Mouse (Mus musculus) liver, adult 2 months (tissue): Measurements from ENCODE around the gene Gm10392. TPM values are rescaled to one million over a fixed set of nuclear protein-coding genes. Genes with fewer than 3 reads are reported as not detected.

Experiments
- DNase-seq: peaks from one replicate; pipeline ENCODE4 v3.0.0-alpha.2; 2011; ENCODE audit warnings: low read depth, low spot score; ENCODE audit errors: extremely low read depth
- H3K27ac ChIP-seq: fragments of 200-500 bp; replicated peaks from 2 replicates; pipeline ENCODE4 v1.5.1; 2012; ENCODE audit warnings: low read depth, mild to moderate bottlenecking, control low read depth, inconsistent platforms, low read length; ENCODE audit not compliant: insufficient read depth
- H3K27me3 ChIP-seq: fragments of 200-500 bp; 2 replicates; pipeline ENCODE4 v1.6.1; 2012; ENCODE audit warnings: mild to moderate bottlenecking, moderate library complexity, low read length, inconsistent platforms; ENCODE audit not compliant: control insufficient read depth, insufficient read depth
- H3K36me3 ChIP-seq: fragments of 200-500 bp; 2 replicates; pipeline ENCODE4 v1.6.1; 2012; ENCODE audit warnings: low read length, inconsistent platforms; ENCODE audit not compliant: control insufficient read depth, insufficient read depth
- H3K4me1 ChIP-seq: fragments of 200-500 bp; 2 replicates; pipeline ENCODE4 v1.6.1; 2011; ENCODE audit warnings: low read length; ENCODE audit not compliant: control insufficient read depth, insufficient read depth
- H3K4me3 ChIP-seq: fragments of 200-500 bp; 2 replicates; pipeline ENCODE4 v1.5.1; 2011; ENCODE audit warnings: low read depth, mild to moderate bottlenecking, control low read depth, low read length, moderate library complexity; ENCODE audit not compliant: insufficient read depth
- H3K79me2 ChIP-seq: fragments of 200-500 bp; 2 replicates; pipeline ENCODE4 v1.6.1; 2012; ENCODE audit warnings: inconsistent platforms, mild to moderate bottlenecking, low read length, moderate library complexity; ENCODE audit not compliant: control insufficient read depth, insufficient read depth
- H3K9ac ChIP-seq: fragments of 200-500 bp; 2 replicates; pipeline ENCODE4 v1.6.1; 2012; ENCODE audit warnings: low read depth, mild to moderate bottlenecking, control low read depth, inconsistent platforms, low read length
- CTCF ChIP-seq: fragments of 200-500 bp; IDR thresholded peaks from 2 replicates; pipeline ENCODE4 v1.5.1; 2011; ENCODE audit warnings: low read depth, low read length, control low read depth
- POLR2A ChIP-seq: fragments of 200-500 bp; IDR thresholded peaks from 2 replicates; pipeline ENCODE4 v1.6.1; 2011; ENCODE audit warnings: low read length, control low read depth; ENCODE audit not compliant: insufficient read depth; ENCODE audit errors: extremely low read depth
- WGBS: fragments of 180-500 bp; shearing (Covaris S2); methylation state at CpG from one replicate; pipeline ENCODE4 v1.1.7; 2018; 5-methylcytosine and 5-hydroxymethylcytosine counted together
- polyA plus RNA-seq: library from polyadenylated mRNA; depleted of rRNA; stranded (reverse); fragments of >200 nt; gene quantifications from 2 replicates; pipeline ENCODE4 v1.2.3, GENCODE M21; 2012
- total RNA-seq: library from RNA; depleted of rRNA; stranded (reverse); fragments of >200 nt; gene quantifications from 2 replicates; pipeline ENCODE4 v1.2.3, GENCODE M21; 2014

The Gm10392 gene
- total and polyA plus RNA-seq, 2 experiments = not detected

DNA sequence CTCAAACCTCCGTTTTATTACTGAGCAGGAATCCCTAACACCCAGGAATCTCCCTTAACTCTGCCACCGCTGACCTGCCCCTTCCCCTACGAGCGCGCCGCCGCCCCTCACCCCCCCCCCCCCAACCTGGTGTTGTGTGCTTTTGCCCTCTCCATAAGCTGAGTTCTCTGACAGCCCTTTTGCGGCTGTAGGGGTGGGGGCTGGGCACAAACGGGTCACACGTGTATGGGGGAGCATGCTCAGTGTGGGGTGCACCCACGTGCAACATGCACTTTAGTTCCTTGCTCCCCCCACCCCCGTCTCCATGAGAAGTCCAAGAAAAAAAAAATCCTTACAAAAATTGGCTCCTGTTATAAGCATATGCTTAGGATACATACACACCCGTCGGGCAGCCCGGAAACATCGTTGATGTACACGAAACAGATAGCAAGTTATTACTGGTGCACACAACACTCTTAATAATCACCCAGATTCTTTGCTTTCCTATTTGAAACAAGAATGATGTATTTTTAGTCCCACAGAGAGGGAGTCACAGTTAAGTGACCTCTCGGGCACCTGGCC, 26.6 kb downstream of the Gm10392 start:
- Histone ChIP-seq H3K79me2 (peaks cover 9% of the 10 kb centered on the region), H3K27ac (peak overlapping the region; percentile 45; the same call in 1 of the 2 replicates), H3K36me3 (no peaks in the 10 kb centered on the region), H3K4me3 (peak overlapping the region; percentile 71), H3K9ac (peak overlapping the region; percentile 77), H3K27me3 (no peaks in the 10 kb centered on the region), H3K4me1 (peaks cover 18% of the 10 kb centered on the region)
- no peak for TF ChIP-seq CTCF
- TF ChIP-seq POLR2A = no peak
- WGBS = 2% methylated on average over 18 of the region's 18 CpGs
- DNase-seq = no peak

DNA sequence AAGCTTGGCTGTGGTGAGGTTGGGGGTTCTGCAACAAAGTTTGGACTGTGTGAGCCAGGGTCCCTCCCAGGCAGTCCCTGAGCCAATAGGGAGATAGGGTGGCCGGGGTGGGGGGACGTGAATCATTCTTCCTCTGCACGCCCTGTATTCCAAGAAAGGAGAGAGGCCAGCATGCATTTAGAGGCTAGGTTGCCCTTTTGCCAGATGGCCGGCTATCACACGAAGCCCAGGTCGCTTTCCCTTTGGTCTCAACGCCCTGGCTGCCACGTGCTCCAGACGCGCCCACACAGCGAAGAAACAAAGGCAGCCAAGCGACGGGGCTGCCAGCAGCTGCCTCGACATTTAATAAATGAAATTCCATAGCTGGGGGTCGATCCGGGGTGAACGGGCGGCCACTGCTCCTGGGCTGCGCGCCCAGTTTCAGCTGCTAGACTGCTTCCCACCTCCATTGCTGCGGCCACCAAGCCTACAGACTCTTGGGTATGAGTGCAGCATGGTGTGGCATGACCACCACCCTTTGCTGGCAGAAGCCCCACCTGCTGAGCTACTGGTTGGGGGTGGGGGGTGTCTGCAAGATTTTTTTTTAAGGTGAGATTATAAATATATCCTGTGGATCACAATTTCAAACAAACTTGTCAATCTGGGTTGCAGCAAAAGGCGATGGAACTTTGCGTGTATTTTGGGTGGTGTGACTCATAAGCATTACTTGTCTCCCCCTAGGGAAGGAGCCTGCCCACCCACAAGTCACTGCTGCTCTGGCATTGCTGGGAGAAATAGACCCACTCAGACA, 27.3 kb downstream of the Gm10392 start:
- 1% methylated on average over 23 of the region's 23 CpGs for WGBS
- DNase-seq = peak; percentile 64
- Histone ChIP-seq H3K79me2 (peaks cover 4% of the 10 kb centered on the region), H3K27me3 (no peaks in the 10 kb centered on the region), H3K36me3 (no peaks in the 10 kb centered on the region), H3K9ac (peak overlapping the region; percentile 32; the same call in 1 of the 2 replicates), H3K27ac (no peak overlapping the region; the same call in 1 of the 2 replicates), H3K4me1 (peaks cover 18% of the 10 kb centered on the region), H3K4me3 (peak overlapping the region; percentile 31; the same call in 1 of the 2 replicates)
- TF ChIP-seq POLR2A (no peak), CTCF (0 out of 2 replicates have a peak, but pooled peaks have one; percentile 1)

GRCm38 (mm10) chr11:77491123-77491501, 27.9 kb downstream of the Gm10392 start:
- Histone ChIP-seq H3K9ac (no peak overlapping the region), H3K36me3 (no peaks in the 10 kb centered on the region), H3K4me1 (peaks cover 18% of the 10 kb centered on the region), H3K4me3 (no peak overlapping the region), H3K79me2 (peaks cover 4% of the 10 kb centered on the region), H3K27ac (no peak overlapping the region; the same call in 1 of the 2 replicates), H3K27me3 (no peaks in the 10 kb centered on the region)
- WGBS = under 1% methylated on average over 13 of the region's 13 CpGs
- TF ChIP-seq POLR2A = no peak
- peak; percentile 93 for TF ChIP-seq CTCF
- DNase-seq = peak; percentile 53

- H3K27me3 ChIP-seq = no peaks in the 10 kb centered on the region
- peaks cover 3% of the 10 kb centered on the region; the same call in 1 of the 2 replicates for H3K79me2 ChIP-seq
- TF ChIP-seq CTCF (no peak), POLR2A (no peak)
- WGBS = 90% methylated on average over 6 of the region's 6 CpGs
- DNase-seq = no peak
- H3K9ac ChIP-seq = no peak overlapping the region
- H3K4me3 ChIP-seq = no peak overlapping the region
- peaks cover 16% of the 10 kb centered on the region for H3K4me1 ChIP-seq
- no peaks in the 10 kb centered on the region for H3K36me3 ChIP-seq
- no peak overlapping the region for H3K27ac ChIP-seq
Observed at GRCm38 (mm10) chr11:77490451-77490850, 28.5 kb downstream of the Gm10392 start.

DNA sequence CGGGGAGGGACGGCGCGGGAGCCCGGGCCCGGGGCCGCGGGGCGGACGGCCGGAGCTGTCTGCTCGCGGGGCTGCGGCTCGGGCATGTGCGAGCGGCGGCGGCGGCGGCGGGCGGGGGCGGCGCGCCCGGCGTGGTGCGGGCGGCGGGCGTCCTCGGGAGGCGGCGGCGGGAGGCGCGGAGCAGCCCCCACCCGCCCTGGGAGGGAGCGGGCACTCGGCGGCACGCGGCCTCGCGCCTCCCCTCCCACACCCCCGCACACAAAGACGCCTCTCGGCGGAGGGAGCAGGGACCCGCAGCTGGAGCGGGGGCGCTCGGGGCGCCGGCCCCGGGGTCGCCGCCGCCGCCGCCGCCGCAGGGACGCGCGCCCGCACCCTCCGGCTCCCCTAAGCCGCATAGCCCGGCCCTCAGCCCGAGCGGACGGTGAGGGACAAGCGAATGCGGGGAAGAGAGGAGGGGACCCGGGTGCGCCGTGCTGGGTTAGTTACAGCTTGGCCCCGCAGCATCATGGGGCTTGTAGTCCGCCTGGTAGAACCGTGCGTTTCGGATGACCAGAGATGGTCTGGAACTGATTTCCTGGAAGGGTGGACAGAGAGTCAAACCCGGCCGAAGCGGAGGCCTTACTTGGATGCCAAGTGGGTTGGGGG, 29.3 kb downstream of the Gm10392 start, which contains the start of gene Ankrd13b:
Gene Ankrd13b, minus strand, starts transcription at position 88 of the 645 bp plus-strand sequence.
- peak within 1 kb of the TSS; percentile 76 for H3K9ac ChIP-seq
- H3K36me3 ChIP-seq = no peaks in the 10 kb centered on the region
- no peak within 1 kb of the TSS for H3K27ac ChIP-seq
- H3K27me3 ChIP-seq = no peaks in the 10 kb centered on the region
- peaks cover 3% of the 10 kb centered on the region; the same call in 1 of the 2 replicates for H3K79me2 ChIP-seq
- H3K4me3 ChIP-seq = peak within 1 kb of the TSS; percentile 70
- 6% methylated on average over 70 of the region's 87 CpGs for WGBS
- TF ChIP-seq POLR2A (no peak), CTCF (no peak)
- peak; percentile 56 for DNase-seq
- H3K4me1 ChIP-seq = peaks cover 16% of the 10 kb centered on the region
